Mouse (Mus musculus): ENCODE results near the gene Schip1.

The Schip1 gene

DNA sequence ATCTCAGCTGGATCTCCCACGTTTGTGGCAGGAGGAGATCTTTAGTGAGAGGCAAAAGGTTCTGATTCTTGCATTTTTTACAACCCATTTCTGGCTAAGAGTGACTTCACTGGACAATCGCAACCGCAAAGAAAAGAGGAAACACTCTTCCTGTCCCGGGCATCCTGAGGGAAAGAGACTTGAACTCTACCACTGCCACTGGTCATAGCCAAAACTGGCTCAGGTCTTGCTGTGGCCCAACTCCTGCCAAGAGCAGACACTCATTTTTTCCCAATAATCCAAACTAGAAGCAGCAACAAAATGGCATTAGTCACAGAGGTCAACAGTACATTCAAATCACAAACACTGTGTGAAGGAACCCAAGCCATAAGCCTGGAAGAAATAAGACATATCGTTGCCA is 597.8 kb downstream of the Schip1 start:
- no peak for DNase-seq (ENCODE audit: low read depth, low spot score)

DNA sequence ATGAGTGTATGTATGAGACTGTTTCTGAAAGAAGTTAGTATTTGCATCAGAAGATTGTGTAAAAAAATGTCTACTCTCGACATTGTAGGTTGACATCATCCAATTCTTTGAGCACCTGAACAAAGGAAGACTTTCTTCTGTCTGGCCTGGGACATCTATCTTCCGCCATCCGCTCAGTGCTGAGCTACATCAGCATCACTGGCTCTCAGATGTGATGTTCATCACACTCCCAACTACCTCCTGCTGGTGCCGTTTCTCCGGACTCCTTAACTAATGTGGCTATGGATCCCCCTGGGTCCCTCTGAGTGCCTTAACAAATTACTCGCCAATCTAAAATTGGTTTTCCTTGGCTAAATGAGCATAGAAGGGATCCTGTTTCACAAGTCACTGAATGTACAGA is 599.7 kb downstream of the Schip1 start:
- DNase-seq (ENCODE audit: low read depth, low spot score), result no peak

DNA sequence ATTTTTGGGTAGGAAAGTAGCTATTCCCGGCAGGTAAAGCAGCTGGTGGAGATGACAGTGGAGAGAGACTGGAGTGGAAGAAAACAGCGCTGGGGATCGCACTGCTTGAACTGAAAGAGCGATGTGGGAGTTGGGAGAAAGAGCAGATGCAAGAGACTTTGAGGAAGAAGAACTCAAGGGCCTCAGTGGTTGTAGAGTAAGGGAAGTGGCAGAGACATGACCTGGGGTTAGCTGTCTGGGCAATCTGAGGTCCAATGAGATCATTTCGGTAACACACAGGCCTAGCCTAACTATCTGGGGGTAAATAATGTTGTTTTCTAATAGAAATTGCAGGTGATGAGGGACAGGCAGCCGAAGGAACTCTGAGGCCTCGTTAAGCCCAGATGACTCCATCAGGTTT is 601.8 kb downstream of the Schip1 start:
- DNase-seq (ENCODE audit: low read depth, low spot score), result no peak

DNA sequence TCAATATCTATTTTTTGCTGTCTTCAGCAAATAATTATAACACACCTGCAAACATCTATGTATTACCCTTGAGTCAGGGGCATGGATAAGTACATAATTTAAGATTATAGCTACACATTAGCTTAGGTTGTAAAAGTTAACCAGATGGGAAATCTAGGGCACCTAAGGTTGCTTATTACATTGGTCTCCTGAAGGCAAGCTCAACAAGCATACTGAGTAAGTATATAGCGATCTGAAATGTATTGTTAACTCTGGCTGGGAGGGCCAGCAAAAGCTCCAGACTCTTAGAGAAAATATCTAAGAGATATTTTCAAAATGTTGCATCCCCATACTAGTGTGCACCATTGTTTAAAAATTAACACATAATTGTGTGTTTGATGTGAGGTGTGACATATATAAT is 603.2 kb downstream of the Schip1 start:
- DNase-seq (ENCODE audit: low read depth, low spot score), result no peak

DNA sequence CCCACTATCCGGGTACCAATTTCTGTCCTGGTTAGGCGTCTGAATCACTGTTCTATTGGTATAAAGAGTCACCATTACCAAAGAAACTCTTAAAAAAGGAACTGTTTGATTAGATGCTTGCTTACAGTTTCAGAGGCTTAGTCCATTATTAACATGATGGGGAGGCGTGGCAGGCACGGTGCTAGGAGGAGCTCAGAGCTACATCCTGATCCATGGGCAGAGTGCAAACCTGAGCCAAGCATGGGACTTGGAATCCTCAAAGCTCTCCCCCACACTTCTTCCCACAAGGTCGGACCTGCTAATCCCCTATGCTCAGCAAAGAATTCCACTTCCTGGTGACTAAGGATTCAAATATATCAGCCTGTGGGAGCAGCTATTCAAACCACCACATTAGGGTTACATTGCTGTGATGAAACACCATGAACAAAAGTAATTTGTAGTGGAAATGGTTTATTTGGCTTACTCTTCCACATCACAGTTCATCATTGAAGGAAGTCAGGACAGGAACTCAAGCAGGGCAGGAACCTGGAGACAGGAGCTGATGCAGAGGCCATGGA is 604.9 kb downstream of the Schip1 start:
- no peak for DNase-seq (ENCODE audit: low read depth, low spot score)

DNA sequence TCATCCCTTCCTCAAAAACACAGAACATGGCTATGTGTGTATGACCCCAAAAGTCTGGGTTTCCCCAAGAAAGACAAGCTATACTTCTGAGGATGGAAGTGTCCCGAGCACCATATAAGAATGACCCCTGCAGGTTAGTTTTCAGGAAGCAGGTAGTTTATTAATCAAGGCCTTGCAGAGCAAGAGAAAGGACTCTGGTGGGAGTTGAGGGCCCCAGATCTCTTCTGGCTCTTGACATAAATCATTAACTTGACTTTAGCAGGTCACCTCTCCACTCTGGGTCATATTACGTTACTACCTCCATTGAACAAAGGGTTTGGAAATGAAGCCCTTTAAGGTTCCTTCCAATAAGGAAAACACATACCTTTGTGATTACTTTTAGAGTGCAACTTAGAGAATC is 610.1 kb downstream of the Schip1 start:
- no peak for DNase-seq (ENCODE audit: low read depth, low spot score)

DNA sequence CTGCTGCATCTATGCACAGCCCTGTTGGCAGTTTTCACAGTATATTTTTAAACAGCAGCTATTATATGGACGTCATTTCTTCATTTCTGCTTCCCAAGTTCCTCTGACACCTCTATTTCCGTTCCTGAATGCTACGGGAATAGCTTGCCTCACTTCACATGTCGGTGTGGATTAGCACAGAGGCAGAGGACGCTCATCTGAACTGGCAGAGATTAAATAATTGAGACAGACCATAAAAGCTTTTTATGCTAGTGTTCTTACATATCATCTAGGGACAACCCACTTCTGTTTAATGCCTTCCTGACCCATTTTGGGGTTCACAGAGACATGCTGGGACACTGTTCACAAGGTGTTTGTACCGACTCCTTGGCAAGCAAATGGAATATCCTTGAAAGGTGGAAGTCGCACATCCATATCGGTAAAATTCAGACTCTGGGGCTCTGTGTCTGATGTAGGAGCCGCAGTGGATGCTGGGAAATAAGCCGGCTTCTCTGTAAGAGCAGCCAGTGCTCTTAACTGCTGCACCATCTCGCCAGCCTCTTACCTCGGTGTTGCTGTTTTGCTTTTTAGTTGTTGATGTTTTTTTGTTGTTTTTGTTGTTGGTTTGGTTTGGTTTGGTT is 610.7 kb downstream of the Schip1 start:
- DNase-seq (ENCODE audit: low read depth, low spot score), result no peak
